Mouse (Mus musculus) erythroblast, embryonic 14.5 days (primary cell): Measurements from ENCODE around the gene Tmem97. TPM values are rescaled to one million over a fixed set of nuclear protein-coding genes. Genes with fewer than 3 reads are reported as not detected.
"Not testable (repeated sequence)": the region's sequence is repeated elsewhere in the genome, so short reads cannot be mapped to it uniquely, and the experiment has no call there.

Source experiments
- H3K27me3 ChIP-seq: 2 replicates; pipeline ENCODE4 v1.6.1; 2012; ENCODE audit warnings: inconsistent platforms; ENCODE audit not compliant: control insufficient read depth
- H3K36me3 ChIP-seq: 2 replicates; pipeline ENCODE4 v1.6.1; 2012; ENCODE audit warnings: mild to moderate bottlenecking, inconsistent platforms; ENCODE audit not compliant: control insufficient read depth
- H3K4me1 ChIP-seq: 2 replicates; pipeline ENCODE4 v1.6.1; 2012; ENCODE audit warnings: inconsistent platforms; ENCODE audit not compliant: control insufficient read depth
- H3K4me3 ChIP-seq: replicated peaks from 2 replicates; pipeline ENCODE3; 2012; ENCODE audit warnings: moderate library complexity, mild to moderate bottlenecking, inconsistent platforms
- H3K9me3 ChIP-seq: 2 replicates; pipeline ENCODE4 v1.6.1; 2012; ENCODE audit warnings: low read length, inconsistent platforms, mixed read lengths; ENCODE audit not compliant: control insufficient read depth
- GATA1 ChIP-seq: IDR thresholded peaks from 2 replicates; pipeline ENCODE4 v1.6.1; 2012; ENCODE audit warnings: low read length, inconsistent platforms, mixed read lengths
- TAL1 ChIP-seq: IDR thresholded peaks from 3 replicates; pipeline ENCODE4 v1.6.1; 2012; ENCODE audit warnings: low read length, inconsistent platforms, mixed read lengths
- polyA plus RNA-seq: library from polyadenylated mRNA; stranded (reverse); fragments of >175 nt; gene quantifications from 2 replicates; pipeline ENCODE4 v1.2.3, GENCODE M21; 2012

Tmem97 gene
- polyA plus RNA-seq = 0.50 and 0.64 TPM in 2 replicates

GRCm38 (mm10) chr11:78550168-78551058 lies at the start of gene Tmem97:
TSS of gene Tmem97 (minus strand) at chr11:78550777.
- Histone ChIP-seq H3K36me3 (peaks cover 7% of the 10 kb centered on the region), H3K4me3 (peak within 1 kb of the TSS; percentile 90), H3K27me3 (no peaks in the 10 kb centered on the region), H3K4me1 (peaks cover 40% of the 10 kb centered on the region), H3K9me3 (peaks cover 5% of the 10 kb centered on the region; the same call in 1 of the 2 replicates)
- TF ChIP-seq TAL1 = no peak
- no peak for TF ChIP-seq GATA1

GRCm38 (mm10) chr11:78600051-78600450 lies 49.5 kb upstream of the Tmem97 start:
- H3K36me3 ChIP-seq = no peaks in the 10 kb centered on the region
- peaks cover 4% of the 10 kb centered on the region for H3K4me1 ChIP-seq
- H3K4me3 ChIP-seq = no peak overlapping the region

GRCm38 (mm10) chr11:78598763-78599415 lies 48.3 kb upstream of the Tmem97 start:
- peaks cover 9% of the 10 kb centered on the region for H3K4me1 ChIP-seq
- H3K36me3 ChIP-seq = no peaks in the 10 kb centered on the region
- TF ChIP-seq GATA1 (no peak), TAL1 (no peak)
- H3K4me3 ChIP-seq = no peak overlapping the region
- no peaks in the 10 kb centered on the region for H3K27me3 ChIP-seq
- H3K9me3 ChIP-seq = no peaks in the 10 kb centered on the region

More at GRCm38 (mm10) chr11:78600051-78600450, 49.5 kb upstream of the Tmem97 start:
- TF ChIP-seq GATA1 (no peak), TAL1 (no peak)
- Histone ChIP-seq H3K9me3 (no peaks in the 10 kb centered on the region), H3K27me3 (no peaks in the 10 kb centered on the region)

- no peaks in the 10 kb centered on the region for H3K9me3 ChIP-seq
- TF ChIP-seq GATA1 = no peak
- no peak for TF ChIP-seq TAL1
- H3K27me3 ChIP-seq = no peaks in the 10 kb centered on the region
- peaks cover 9% of the 10 kb centered on the region for H3K4me1 ChIP-seq
- H3K4me3 ChIP-seq = no peak overlapping the region
- no peaks in the 10 kb centered on the region for H3K36me3 ChIP-seq
Measured at GRCm38 (mm10) chr11:78596750-78597149, 46.2 kb upstream of the Tmem97 start.

- Histone ChIP-seq H3K4me3 (no peak overlapping the region), H3K36me3 (no peaks in the 10 kb centered on the region), H3K4me1 (peaks cover 9% of the 10 kb centered on the region), H3K27me3 (no peaks in the 10 kb centered on the region), H3K9me3 (no peaks in the 10 kb centered on the region)
- TF ChIP-seq GATA1 (no peak), TAL1 (no peak)
Measured at GRCm38 (mm10) chr11:78595773-78596172, 45.2 kb upstream of the Tmem97 start.

- Histone ChIP-seq H3K4me1 (peaks cover 9% of the 10 kb centered on the region), H3K4me3 (no peak overlapping the region), H3K36me3 (no peaks in the 10 kb centered on the region), H3K9me3 (no peaks in the 10 kb centered on the region), H3K27me3 (no peaks in the 10 kb centered on the region)
- TF ChIP-seq GATA1 (no peak), TAL1 (no peak)
Measured at GRCm38 (mm10) chr11:78594271-78594964, 43.8 kb upstream of the Tmem97 start.

GRCm38 (mm10) chr11:78587677-78588076 lies 37.1 kb upstream of the Tmem97 start:
- not testable (repeated sequence) for H3K4me3 ChIP-seq, H3K27me3 ChIP-seq, H3K4me1 ChIP-seq, H3K36me3 ChIP-seq, H3K9me3 ChIP-seq

GRCm38 (mm10) chr11:78586099-78586498 lies 35.5 kb upstream of the Tmem97 start:
- Histone ChIP-seq H3K4me1 (peaks cover 6% of the 10 kb centered on the region), H3K9me3 (no peaks in the 10 kb centered on the region), H3K36me3 (peaks cover 10% of the 10 kb centered on the region), H3K4me3 (no peak overlapping the region), H3K27me3 (no peaks in the 10 kb centered on the region)
- TF ChIP-seq GATA1 = no peak
- no peak for TF ChIP-seq TAL1

- no peaks in the 10 kb centered on the region for H3K9me3 ChIP-seq
- H3K4me1 ChIP-seq = peaks cover 6% of the 10 kb centered on the region
- TF ChIP-seq TAL1 (no peak), GATA1 (no peak)
- peaks cover 11% of the 10 kb centered on the region for H3K36me3 ChIP-seq
- H3K4me3 ChIP-seq = no peak overlapping the region
- H3K27me3 ChIP-seq = no peaks in the 10 kb centered on the region
Measured at GRCm38 (mm10) chr11:78582848-78583247, 32.3 kb upstream of the Tmem97 start.
